Mouse (Mus musculus) MEL (cell line): ENCODE measurements around the gene Chrna9.

ENCODE experiments used
- BHLHE40 ChIP-seq: IDR thresholded peaks from 2 replicates; pipeline ENCODE4 v1.6.1; 2012; ENCODE audit warnings: low read depth, mild to moderate bottlenecking, inconsistent platforms, low read length, improper control_type of control experiment, borderline replicate concordance
- CTCF ChIP-seq, 3 experiments: IDR thresholded peaks in 2 of 3; conservative IDR thresholded peaks in 1 of 3; 2 replicates each; pipeline ENCODE4 v1.5.1; 2011 to 2012; ENCODE audit warnings: low read length in 3 of 3, low read depth in 2 of 3, mild to moderate bottlenecking in 2 of 3, improper control_type of control experiment in 1 of 3, inconsistent platforms in 1 of 3, mixed read lengths in 1 of 3, moderate library complexity in 1 of 3; ENCODE audit not compliant: control insufficient read depth in 1 of 3, insufficient read depth in 1 of 3, poor library complexity in 1 of 3, severe bottlenecking in 1 of 3
- ETS1 ChIP-seq: IDR thresholded peaks from 2 replicates; pipeline ENCODE4 v1.6.1; 2012; ENCODE audit warnings: low read depth, mild to moderate bottlenecking, inconsistent platforms, low read length, improper control_type of control experiment, moderate library complexity
- GATA1 ChIP-seq: IDR thresholded peaks from 2 replicates; pipeline ENCODE4 v1.6.1; 2011; ENCODE audit warnings: low read depth, low read length, improper control_type of control experiment
- MYC ChIP-seq: IDR thresholded peaks from 2 replicates; pipeline ENCODE4 v1.6.1; 2011; ENCODE audit warnings: low read depth, mild to moderate bottlenecking, low read length, improper control_type of control experiment, moderate library complexity
- POLR2A ChIP-seq, 2 experiments: IDR thresholded peaks; 2 replicates each; pipeline ENCODE4 v1.6.1; 2011 to 2012; ENCODE audit warnings: low read length in 2 of 2, mild to moderate bottlenecking in 2 of 2, control low read depth in 1 of 2, improper control_type of control experiment in 1 of 2, low read depth in 1 of 2, moderate library complexity in 1 of 2; ENCODE audit not compliant: control insufficient read depth in 1 of 2, insufficient read depth in 1 of 2, poor library complexity in 1 of 2
- POLR2AphosphoS2 ChIP-seq: IDR thresholded peaks from 2 replicates; pipeline ENCODE4 v1.6.1; 2011; ENCODE audit warnings: low read length, improper control_type of control experiment
- RCOR1 ChIP-seq: IDR thresholded peaks from 2 replicates; pipeline ENCODE4 v1.6.1; 2012; ENCODE audit warnings: low read depth, mild to moderate bottlenecking, inconsistent platforms, low read length, improper control_type of control experiment
- SIN3A ChIP-seq: IDR thresholded peaks from 2 replicates; pipeline ENCODE4 v1.6.1; 2012; ENCODE audit warnings: low read length, improper control_type of control experiment, inconsistent platforms
- SMC3 ChIP-seq: IDR thresholded peaks from 2 replicates; pipeline ENCODE4 v1.6.1; 2011; ENCODE audit warnings: low read depth, low read length, improper control_type of control experiment

- no peak for TF ChIP-seq POLR2A (IDR thresholded peaks at IDR 0.05; ENCODE audit: control insufficient read depth in 1 of 2, insufficient read depth in 1 of 2, low read depth in 1 of 2, low read length in 2 of 2, poor library complexity in 1 of 2)
- peak; percentile 57; the same call in 1 of the 2 replicates for TF ChIP-seq GATA1
- no peak for TF ChIP-seq CTCF (IDR thresholded peaks at IDR 0.05 in 2 of 3, conservative IDR thresholded peaks at IDR 0.05 in 1 of 3; ENCODE audit: control insufficient read depth in 1 of 3, insufficient read depth in 1 of 3, low read depth in 2 of 3, low read length in 3 of 3, poor library complexity in 1 of 3, severe bottlenecking in 1 of 3)
- TF ChIP-seq MYC: no peak
- TF ChIP-seq SMC3: no peak
- peak; percentile 52; the same call in 1 of the 2 replicates for TF ChIP-seq RCOR1
- no peak for TF ChIP-seq POLR2AphosphoS2
- no peak for TF ChIP-seq BHLHE40
- TF ChIP-seq SIN3A: no peak
- no peak for TF ChIP-seq ETS1
Measured at GRCm38 (mm10) chr5:65885699-65886443, 48.9 kb upstream of the Chrna9 start.
